Mouse (Mus musculus) forebrain, embryonic 15.5 days (tissue): Measurements from ENCODE around the gene Tle3. TPM values are rescaled to one million over a fixed set of nuclear protein-coding genes. Genes with fewer than 3 reads are reported as not detected.

Experiments
- ATAC-seq: fragments of 200-750 bp; cut with Nextera tagmentation; replicated peaks from 2 replicates; pipeline ENCODE4 v1.8.0; 2017; ENCODE audit warnings: mild to moderate bottlenecking, moderate TSS enrichment, moderate library complexity
- H3K27ac ChIP-seq: fragments of 300-500 bp; sonication (generic); replicated peaks from 2 replicates; pipeline ENCODE4 v1.5.1; 2015; ENCODE audit warnings: mild to moderate bottlenecking, inconsistent platforms
- H3K27me3 ChIP-seq: fragments of 300-500 bp; sonication (generic); 2 replicates; pipeline ENCODE4 v1.6.1; 2015; ENCODE audit warnings: inconsistent platforms
- H3K36me3 ChIP-seq: fragments of 300-500 bp; sonication (generic); 2 replicates; pipeline ENCODE4 v1.6.1; 2015; ENCODE audit warnings: mild to moderate bottlenecking, inconsistent platforms
- H3K4me1 ChIP-seq: fragments of 300-500 bp; sonication (generic); 2 replicates; pipeline ENCODE4 v1.6.1; 2015; ENCODE audit warnings: inconsistent platforms
- H3K4me2 ChIP-seq: fragments of 300-500 bp; sonication (generic); replicated peaks from 2 replicates; pipeline ENCODE4 v1.6.1; 2015; ENCODE audit warnings: mild to moderate bottlenecking, inconsistent platforms
- H3K4me3 ChIP-seq: fragments of 300-500 bp; sonication (generic); 2 replicates; pipeline ENCODE4 v1.5.1; 2015; ENCODE audit warnings: mild to moderate bottlenecking, inconsistent platforms
- H3K9ac ChIP-seq: fragments of 300-500 bp; sonication (generic); replicated peaks from 2 replicates; pipeline ENCODE4 v1.6.1; 2015; ENCODE audit warnings: mild to moderate bottlenecking, inconsistent platforms
- H3K9me3 ChIP-seq: fragments of 300-500 bp; sonication (generic); 2 replicates; pipeline ENCODE4 v1.6.1; 2016; ENCODE audit warnings: inconsistent platforms
- WGBS: fragments of 180-500 bp; shearing (Covaris S2); methylation state at CpG from one replicate; pipeline ENCODE4 v1.1.7; 2015; ENCODE audit warnings: mixed read lengths; 5-methylcytosine and 5-hydroxymethylcytosine counted together
- polyA plus RNA-seq: library from polyadenylated mRNA; unstranded; fragments of >200 nt; fragmentation: Nextera tagmentation; extraction: Ambion mirVana; gene quantifications from 2 replicates; pipeline ENCODE4 v1.2.1, GENCODE M21; 2015

Gene Tle3
- 39.9 and 40.9 TPM in 2 replicates for polyA plus RNA-seq

DNA sequence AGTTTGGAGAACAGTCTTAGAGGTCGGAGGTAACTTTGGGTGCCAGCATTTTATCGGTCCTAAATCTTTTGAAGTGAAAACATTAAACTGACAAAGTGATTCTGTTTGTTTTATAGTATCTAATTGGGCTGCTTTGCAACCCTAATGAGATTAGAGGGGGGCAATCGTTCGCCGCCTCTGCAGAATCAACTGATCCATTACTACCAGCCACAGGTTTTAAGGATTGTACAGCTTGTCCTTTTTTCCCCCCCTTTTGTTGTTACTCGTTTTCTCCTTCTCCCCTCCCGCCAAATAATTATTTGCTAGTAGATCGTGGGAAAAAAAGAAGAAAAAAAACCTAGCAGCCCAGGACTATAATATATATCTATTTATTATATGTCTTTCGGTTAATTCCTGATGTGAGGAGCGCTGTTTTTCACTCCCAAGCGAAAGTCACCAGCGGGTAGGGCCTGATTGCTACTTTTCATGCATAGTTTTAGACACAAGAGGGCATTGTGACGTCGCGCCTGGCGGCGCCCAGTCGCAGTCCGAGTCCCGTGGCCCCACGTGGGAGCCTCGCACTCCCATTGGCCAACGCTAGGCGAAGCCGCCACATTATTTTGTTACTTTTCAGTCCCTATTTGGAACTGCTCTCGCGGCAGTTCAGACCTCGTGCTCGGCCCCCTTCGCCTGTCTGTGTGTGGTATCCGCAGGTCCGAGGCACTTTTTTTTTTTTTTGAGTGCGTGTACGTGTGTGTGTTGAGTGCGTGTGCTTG, at the start of gene Tle3:
Gene Tle3 (plus strand): TSS at position 612 of the 755 bp plus-strand sequence.
- Histone ChIP-seq H3K9ac (peak within 1 kb of the TSS; percentile 98), H3K4me1 (peaks cover 61% of the 10 kb centered on the region)
- 0% methylated on average over 35 of the region's 35 CpGs for WGBS

DNA sequence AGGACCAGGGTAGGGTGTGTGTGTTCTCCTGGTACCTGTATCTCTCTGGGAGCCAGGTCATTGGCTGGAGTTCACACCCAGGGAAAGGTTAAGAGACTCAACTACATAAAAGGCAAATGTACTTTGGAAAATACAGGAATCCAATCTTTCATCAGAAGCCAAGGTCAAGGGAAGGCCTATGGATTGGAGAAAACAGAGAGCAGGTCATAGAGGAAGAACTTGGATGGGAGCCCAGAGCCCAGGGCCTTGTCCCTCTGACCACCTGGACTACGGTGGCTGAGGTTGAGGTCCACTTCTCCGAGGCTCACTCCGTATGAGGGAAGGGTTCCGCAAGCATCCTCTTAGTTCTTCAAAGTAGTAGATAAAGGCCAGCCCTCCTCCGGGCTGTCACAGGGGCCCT, 48.9 kb upstream of the Tle3 start:
- H3K9ac ChIP-seq, result no peak overlapping the region
- WGBS, result 55% methylated on average over 5 of the region's 5 CpGs

More for the DNA sequence above, at the start of gene Tle3:
- peak; percentile 76 for ATAC-seq
- Histone ChIP-seq H3K36me3 (no peaks in the 10 kb centered on the region), H3K9me3 (no peaks in the 10 kb centered on the region), H3K27me3 (peaks cover under 1% of the 10 kb centered on the region; the same call in 1 of the 2 replicates), H3K4me3 (peak within 1 kb of the TSS; percentile 89), H3K27ac (peak within 1 kb of the TSS; percentile 96), H3K4me2 (peak within 1 kb of the TSS; percentile 97)

DNA sequence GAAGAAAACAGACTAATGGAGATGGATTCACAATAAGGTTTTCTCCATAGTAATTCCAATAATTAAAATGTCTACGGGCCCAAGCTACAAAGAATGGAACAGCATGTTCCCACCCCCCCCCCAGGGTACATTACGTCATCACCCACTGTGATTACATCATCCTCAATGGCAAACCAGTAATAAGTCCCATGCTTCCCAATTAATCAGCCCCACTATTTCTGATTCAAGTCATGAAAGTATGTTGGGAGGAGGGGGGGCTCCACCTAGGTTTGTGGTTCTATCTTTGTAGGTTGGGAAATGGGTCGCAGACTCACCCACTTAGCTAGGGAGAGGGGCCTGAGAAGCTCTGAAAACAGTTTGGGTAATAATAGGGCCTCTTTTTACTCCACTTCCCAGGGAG, 48.3 kb upstream of the Tle3 start:
- peak overlapping the region; percentile 10; the same call in 1 of the 2 replicates for H3K27ac ChIP-seq
- H3K9me3 ChIP-seq, result no peaks in the 10 kb centered on the region
- H3K36me3 ChIP-seq, result no peaks in the 10 kb centered on the region

More for the DNA sequence above, 48.9 kb upstream of the Tle3 start:
- H3K36me3 ChIP-seq, result no peaks in the 10 kb centered on the region
- H3K4me3 ChIP-seq, result no peak overlapping the region
- H3K27ac ChIP-seq, result no peak overlapping the region
- no peak for ATAC-seq
- H3K4me1 ChIP-seq, result peaks cover 17% of the 10 kb centered on the region
- H3K4me2 ChIP-seq, result no peak overlapping the region
- no peaks in the 10 kb centered on the region for H3K9me3 ChIP-seq
- no peaks in the 10 kb centered on the region for H3K27me3 ChIP-seq

DNA sequence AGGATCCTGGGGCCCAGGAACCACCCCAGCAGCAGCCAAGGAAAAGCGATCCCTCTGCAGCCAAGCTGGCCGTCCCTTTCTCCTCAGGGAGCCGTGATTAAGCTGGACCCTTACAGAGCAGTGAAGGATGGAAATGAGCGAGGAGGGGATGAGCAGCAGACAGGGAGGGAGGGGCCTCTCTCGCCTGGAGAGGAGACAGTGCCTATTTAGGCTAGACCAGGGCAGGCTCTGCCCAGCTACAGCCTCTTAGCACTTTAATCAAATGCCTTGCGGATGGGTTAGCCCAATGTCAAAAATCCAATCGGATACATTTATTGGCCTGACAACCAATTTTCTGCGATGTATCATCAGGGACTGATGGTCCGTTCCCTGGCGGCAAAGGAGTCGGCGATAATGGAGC, 47.8 kb upstream of the Tle3 start:
- 14% methylated on average over 12 of the region's 12 CpGs for WGBS
- Histone ChIP-seq H3K4me2 (0 out of 2 replicates have a peak overlapping the region, but pooled peaks have one; percentile 3), H3K9me3 (no peaks in the 10 kb centered on the region), H3K27me3 (no peaks in the 10 kb centered on the region), H3K27ac (peak overlapping the region; percentile 10; the same call in 1 of the 2 replicates), H3K36me3 (no peaks in the 10 kb centered on the region), H3K9ac (no peak overlapping the region), H3K4me1 (peaks cover 17% of the 10 kb centered on the region), H3K4me3 (no peak overlapping the region)
- ATAC-seq, result 0 out of 2 replicates have a peak, but pooled peaks have one; percentile 43

More for the DNA sequence above, 48.3 kb upstream of the Tle3 start:
- Histone ChIP-seq H3K4me2 (no peak overlapping the region), H3K4me1 (peaks cover 17% of the 10 kb centered on the region), H3K4me3 (no peak overlapping the region), H3K27me3 (no peaks in the 10 kb centered on the region), H3K9ac (no peak overlapping the region)
- 18% methylated on average over 3 of the region's 3 CpGs for WGBS
- no peak for ATAC-seq

DNA sequence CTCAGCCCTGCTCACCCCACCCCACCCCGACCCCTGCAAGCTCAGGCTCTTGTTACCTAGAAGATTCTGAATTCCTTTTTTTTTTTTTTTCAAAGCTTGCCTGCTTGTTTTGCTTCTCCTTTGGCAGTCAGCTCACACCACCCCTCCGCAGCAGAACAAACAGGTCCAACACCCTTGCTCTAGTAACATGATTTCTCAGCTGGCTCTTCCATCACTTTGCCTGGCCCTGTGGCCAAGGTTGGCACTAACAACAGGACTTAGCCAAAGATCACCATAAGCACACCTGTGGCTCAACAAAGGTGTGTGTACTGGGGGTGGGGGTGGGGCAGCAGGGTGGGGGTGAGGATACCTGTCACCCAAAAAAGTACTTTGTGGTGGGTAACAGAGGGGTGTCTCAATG, 47.2 kb upstream of the Tle3 start:
- WGBS, result 27% methylated on average over 2 of the region's 2 CpGs
- Histone ChIP-seq H3K4me3 (no peak overlapping the region), H3K27ac (no peak overlapping the region), H3K4me2 (no peak overlapping the region), H3K36me3 (no peaks in the 10 kb centered on the region), H3K9me3 (no peaks in the 10 kb centered on the region), H3K4me1 (peaks cover 11% of the 10 kb centered on the region), H3K27me3 (no peaks in the 10 kb centered on the region), H3K9ac (no peak overlapping the region)
- ATAC-seq, result no peak

DNA sequence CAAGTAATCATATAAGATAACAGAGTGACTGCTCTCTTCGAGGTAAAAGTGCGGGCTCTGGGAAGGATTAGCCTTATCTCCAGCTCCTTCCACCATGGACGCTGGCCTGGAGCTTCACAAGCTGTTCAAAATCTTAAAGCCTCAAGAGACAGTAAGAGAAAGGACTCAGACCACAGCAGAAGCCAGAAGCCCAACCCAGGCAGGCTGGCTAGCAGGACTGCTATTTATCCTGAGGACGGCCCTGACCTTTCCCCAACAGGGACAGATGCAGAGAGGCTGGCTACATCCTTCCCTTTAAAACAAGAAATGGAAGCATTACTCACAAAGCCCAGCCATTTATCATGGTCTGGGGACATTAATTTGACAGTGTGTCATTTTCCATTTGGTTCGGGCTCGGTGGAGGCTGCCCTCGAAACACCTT, 46.2 kb upstream of the Tle3 start:
- Histone ChIP-seq H3K4me2 (no peak overlapping the region), H3K27ac (no peak overlapping the region), H3K9ac (no peak overlapping the region), H3K4me1 (peaks cover 11% of the 10 kb centered on the region), H3K4me3 (no peak overlapping the region), H3K9me3 (no peaks in the 10 kb centered on the region), H3K27me3 (no peaks in the 10 kb centered on the region), H3K36me3 (no peaks in the 10 kb centered on the region)
- 51% methylated on average over 7 of the region's 7 CpGs for WGBS
- ATAC-seq, result no peak

DNA sequence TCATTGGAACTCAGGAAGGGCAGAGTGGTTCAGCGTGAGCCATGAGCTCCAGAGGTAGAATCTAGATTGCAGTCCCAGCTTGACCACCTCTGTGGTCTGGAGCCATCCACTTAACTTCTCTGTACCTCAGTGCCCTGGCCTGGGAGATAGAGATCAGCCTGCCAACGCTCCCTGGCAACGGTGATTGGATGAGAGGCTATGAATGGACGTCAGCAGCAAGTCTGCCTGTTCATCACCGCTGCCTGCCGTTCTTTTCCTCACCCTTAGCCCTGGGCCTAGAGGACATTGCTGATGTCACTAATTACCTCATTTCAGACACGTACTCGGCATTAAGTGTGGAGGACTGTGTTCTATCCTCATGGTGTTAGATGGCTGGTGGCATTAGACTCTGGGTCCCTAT, 45.2 kb upstream of the Tle3 start:
- 59% methylated on average over 8 of the region's 8 CpGs for WGBS
- Histone ChIP-seq H3K4me2 (no peak overlapping the region), H3K27me3 (no peaks in the 10 kb centered on the region), H3K4me3 (no peak overlapping the region), H3K9me3 (no peaks in the 10 kb centered on the region), H3K27ac (no peak overlapping the region), H3K36me3 (no peaks in the 10 kb centered on the region), H3K9ac (no peak overlapping the region), H3K4me1 (peaks cover 11% of the 10 kb centered on the region)
- no peak for ATAC-seq

DNA sequence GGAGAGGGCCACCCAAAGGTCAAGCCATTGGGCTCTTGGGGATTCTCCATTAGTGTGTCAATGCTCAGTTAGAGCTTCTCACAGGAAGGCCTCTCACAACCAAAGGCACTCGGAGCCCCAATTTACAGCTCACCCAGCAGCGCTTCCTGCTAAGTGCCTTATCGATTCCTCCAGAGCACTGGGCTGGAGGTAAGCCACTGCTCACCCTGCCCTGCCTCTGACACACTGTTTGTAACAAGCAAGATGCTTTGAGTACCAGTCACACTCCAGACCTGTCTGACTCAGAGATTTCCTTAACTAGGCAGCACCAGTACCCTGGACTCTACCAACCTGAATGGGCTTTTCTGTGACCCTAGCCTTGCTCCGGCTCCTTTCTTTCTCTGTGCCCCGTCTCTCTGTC, 44.0 kb upstream of the Tle3 start:
- H3K4me3 ChIP-seq, result no peak overlapping the region
- no peak for ATAC-seq
- H3K27me3 ChIP-seq, result no peaks in the 10 kb centered on the region
- 89% methylated on average over 5 of the region's 5 CpGs for WGBS
- peaks cover 11% of the 10 kb centered on the region for H3K4me1 ChIP-seq
- no peaks in the 10 kb centered on the region for H3K9me3 ChIP-seq
- no peak overlapping the region for H3K27ac ChIP-seq
- no peak overlapping the region for H3K4me2 ChIP-seq
- H3K36me3 ChIP-seq, result no peaks in the 10 kb centered on the region
- H3K9ac ChIP-seq, result no peak overlapping the region

DNA sequence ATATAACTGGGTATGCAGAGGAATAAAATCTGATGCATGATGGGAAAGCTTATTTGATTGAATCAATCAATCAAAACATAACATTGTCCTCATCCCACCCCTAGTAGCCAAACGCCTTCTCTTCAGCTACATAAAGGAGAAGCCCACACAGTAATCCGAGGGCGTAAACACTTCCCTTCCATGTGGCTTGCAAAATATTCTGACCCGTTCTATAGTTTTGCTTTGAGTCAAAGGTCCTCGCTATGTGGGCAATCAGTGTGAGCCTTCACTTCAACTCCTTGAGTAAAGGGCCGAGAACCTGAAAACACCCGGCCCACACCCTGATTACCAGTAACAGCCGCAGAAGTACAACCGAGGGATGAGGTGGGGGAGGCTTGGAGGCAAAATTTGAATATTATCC, 41.4 kb upstream of the Tle3 start:
- Histone ChIP-seq H3K4me1 (no peaks in the 10 kb centered on the region), H3K9me3 (no peaks in the 10 kb centered on the region), H3K4me2 (no peak overlapping the region), H3K36me3 (no peaks in the 10 kb centered on the region), H3K27ac (no peak overlapping the region), H3K4me3 (no peak overlapping the region), H3K9ac (no peak overlapping the region), H3K27me3 (no peaks in the 10 kb centered on the region)
- no peak for ATAC-seq
- WGBS, result 89% methylated on average over 9 of the region's 9 CpGs

DNA sequence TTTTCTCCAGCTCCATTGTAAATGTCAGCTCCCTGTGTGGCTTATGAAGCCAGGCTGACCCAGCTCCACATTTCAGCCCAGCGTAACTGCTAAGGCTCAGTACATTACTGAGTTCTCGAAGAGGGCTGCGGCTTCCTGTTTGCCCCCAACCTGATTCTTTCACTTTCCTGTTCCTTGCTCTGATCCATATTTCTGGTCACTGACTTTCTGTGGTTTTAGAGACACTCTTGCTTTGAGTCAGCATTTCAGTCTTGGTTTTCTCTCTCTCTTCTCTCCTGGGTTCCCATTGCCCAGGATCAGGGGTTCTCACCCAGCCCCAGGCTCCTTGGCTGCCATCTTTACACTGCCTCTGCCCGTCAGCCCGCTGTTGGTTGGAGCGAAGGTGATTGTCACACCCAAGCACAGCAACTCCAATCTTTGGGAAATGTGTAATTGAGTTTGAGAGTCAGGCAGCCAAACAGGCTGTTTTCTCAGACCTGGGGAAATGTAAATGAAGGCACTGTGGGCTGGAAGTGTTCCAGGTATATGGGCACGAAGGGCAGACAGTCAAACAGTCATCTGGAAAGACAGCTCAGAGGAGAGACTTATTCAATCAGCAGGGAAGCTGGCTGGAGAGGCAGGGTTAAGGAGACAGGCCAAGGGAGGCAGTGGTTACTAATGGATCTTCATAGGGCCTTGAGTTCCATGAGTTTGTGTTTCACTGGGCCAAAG, 39.8 kb upstream of the Tle3 start:
- H3K9me3 ChIP-seq, result no peaks in the 10 kb centered on the region
- 78% methylated on average over 7 of the region's 7 CpGs for WGBS
- H3K4me3 ChIP-seq, result no peak overlapping the region
- no peaks in the 10 kb centered on the region for H3K36me3 ChIP-seq
- H3K9ac ChIP-seq, result no peak overlapping the region
- H3K4me1 ChIP-seq, result peaks cover 3% of the 10 kb centered on the region
- no peak overlapping the region for H3K4me2 ChIP-seq
- no peak for ATAC-seq
- no peaks in the 10 kb centered on the region for H3K27me3 ChIP-seq
- H3K27ac ChIP-seq, result no peak overlapping the region

DNA sequence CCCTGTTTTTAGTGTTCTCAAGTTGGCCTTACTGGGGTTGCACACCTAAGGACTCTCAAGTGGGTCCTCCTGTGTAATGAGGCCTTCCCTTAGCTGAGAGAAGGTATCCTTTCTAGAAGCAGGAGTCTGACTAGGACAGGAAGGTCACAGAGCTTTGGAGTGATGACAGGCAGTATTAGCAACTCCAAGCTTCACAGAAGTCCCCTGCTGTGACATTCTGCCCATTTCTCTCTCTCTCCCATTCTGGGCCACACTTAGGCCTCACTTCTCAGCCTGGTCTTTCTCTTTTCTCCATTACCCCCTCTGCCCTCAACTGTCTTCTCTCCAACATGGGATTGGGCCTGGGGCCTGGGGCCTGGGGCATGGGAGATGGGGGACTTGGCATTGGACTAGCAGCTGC, 36.0 kb upstream of the Tle3 start:
- Histone ChIP-seq H3K9ac (no peak overlapping the region), H3K27me3 (no peaks in the 10 kb centered on the region), H3K4me1 (peaks cover 8% of the 10 kb centered on the region), H3K4me3 (no peak overlapping the region), H3K27ac (no peak overlapping the region), H3K9me3 (no peaks in the 10 kb centered on the region), H3K4me2 (no peak overlapping the region), H3K36me3 (no peaks in the 10 kb centered on the region)
- ATAC-seq, result no peak
